Mouse (Mus musculus) CH12.LX (cell line): Measurements from ENCODE around the gene Lsp1.

Experiments
- CTCF ChIP-seq, 2 experiments: IDR thresholded peaks in 1 of 2; conservative IDR thresholded peaks in 1 of 2; 2 replicates each; pipeline ENCODE4 v1.5.1; 2011 to 2012; ENCODE audit warnings: low read depth in 2 of 2, low read length in 2 of 2, improper control_type of control experiment in 1 of 2, inconsistent platforms in 1 of 2, mild to moderate bottlenecking in 1 of 2, moderate library complexity in 1 of 2
- RAD21 ChIP-seq: IDR thresholded peaks from 2 replicates; pipeline ENCODE4 v1.6.1; 2011; ENCODE audit warnings: low read depth, mild to moderate bottlenecking, low read length, improper control_type of control experiment, moderate library complexity
- SMC3 ChIP-seq: IDR thresholded peaks from 2 replicates; pipeline ENCODE4 v1.6.1; 2011; ENCODE audit warnings: low read depth, low read length, improper control_type of control experiment
- UBTF ChIP-seq: IDR thresholded peaks from 2 replicates; pipeline ENCODE4 v1.6.1; 2012; ENCODE audit warnings: low read depth, mild to moderate bottlenecking, inconsistent platforms, low read length, improper control_type of control experiment, moderate library complexity
- USF2 ChIP-seq: conservative IDR thresholded peaks from 2 replicates; pipeline ENCODE4 v1.6.1; 2011; ENCODE audit warnings: low read depth, low read length, improper control_type of control experiment

DNA sequence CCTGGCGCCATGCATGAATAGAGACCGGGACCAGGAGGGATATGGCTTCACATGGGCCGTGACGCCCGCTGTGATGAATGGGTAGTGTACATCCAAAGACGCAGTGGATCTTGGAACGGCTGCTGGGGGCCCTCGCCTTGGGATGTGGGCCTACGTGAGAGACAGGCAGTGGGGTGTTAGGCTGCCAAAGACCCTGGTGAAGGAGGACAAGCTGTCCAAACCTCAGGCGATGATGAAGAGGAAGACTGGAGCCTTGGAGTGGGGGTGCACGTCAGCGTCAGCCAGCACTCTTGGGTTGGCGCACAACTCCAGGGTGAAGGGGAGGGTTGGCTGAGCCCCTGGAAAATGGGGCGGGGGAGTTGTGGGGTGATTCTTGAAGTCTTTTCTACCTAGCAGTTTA lies 29.5 kb upstream of the Lsp1 start:
- TF ChIP-seq UBTF (no peak), USF2 (no peak), CTCF (conservative IDR thresholded peaks at IDR 0.05 in 1 of 2, IDR thresholded peaks at IDR 0.05 in 1 of 2; ENCODE audit: low read depth in 2 of 2, low read length in 2 of 2) (no peak), RAD21 (no peak), SMC3 (no peak)
